Mouse (Mus musculus) fat pad, adult 2 months (tissue): ENCODE data around the gene Pdzd7.

Experiments used
- DNase-seq: peaks from one replicate; pipeline ENCODE4 v3.0.0-alpha.2; 2011; ENCODE audit warnings: low read depth, low spot score; ENCODE audit errors: extremely low read depth

Gene Pdzd7

GRCm38 (mm10) chr19:45031780-45032179 lies 13.7 kb downstream of the Pdzd7 start:
- DNase-seq: no peak

GRCm38 (mm10) chr19:45030746-45031693 lies 14.5 kb downstream of the Pdzd7 start:
- DNase-seq: no peak

GRCm38 (mm10) chr19:45030111-45030510 lies 15.4 kb downstream of the Pdzd7 start:
- DNase-seq: no peak

- no peak for DNase-seq
Measured at GRCm38 (mm10) chr19:45029571-45029970, 15.9 kb downstream of the Pdzd7 start.

- DNase-seq: no peak
Measured at GRCm38 (mm10) chr19:45028746-45029145, 16.8 kb downstream of the Pdzd7 start.

GRCm38 (mm10) chr19:45027848-45028247 lies 17.7 kb downstream of the Pdzd7 start:
- no peak for DNase-seq

GRCm38 (mm10) chr19:45026958-45027670 lies 18.4 kb downstream of the Pdzd7 start:
- DNase-seq: no peak

- no peak for DNase-seq
Measured at GRCm38 (mm10) chr19:45025937-45026568, 19.5 kb downstream of the Pdzd7 start.

GRCm38 (mm10) chr19:45024775-45025174 lies 20.7 kb downstream of the Pdzd7 start:
- DNase-seq: no peak

GRCm38 (mm10) chr19:45023993-45024392 lies 21.5 kb downstream of the Pdzd7 start:
- no peak for DNase-seq

GRCm38 (mm10) chr19:45021362-45021761 lies 24.2 kb downstream of the Pdzd7 start:
- no peak for DNase-seq

- DNase-seq: no peak
Measured at GRCm38 (mm10) chr19:45020348-45020747, 25.2 kb downstream of the Pdzd7 start.

GRCm38 (mm10) chr19:45018351-45018831 lies 27.1 kb downstream of the Pdzd7 start:
- no peak for DNase-seq

GRCm38 (mm10) chr19:45017909-45018308 lies 27.6 kb downstream of the Pdzd7 start:
- DNase-seq: no peak

- no peak for DNase-seq
Measured at GRCm38 (mm10) chr19:45017216-45017771, 28.2 kb downstream of the Pdzd7 start.

- no peak for DNase-seq
Measured at GRCm38 (mm10) chr19:45016341-45017215, 28.9 kb downstream of the Pdzd7 start.

- DNase-seq: no peak
Measured at GRCm38 (mm10) chr19:45015518-45016281, 29.8 kb downstream of the Pdzd7 start.

- no peak for DNase-seq
Measured at GRCm38 (mm10) chr19:45014981-45015402, 30.5 kb downstream of the Pdzd7 start.

- peak; percentile 58 for DNase-seq
Measured at GRCm38 (mm10) chr19:45014335-45014971, 31.1 kb downstream of the Pdzd7 start, which contains the start of gene Lzts2. Lzts2 (plus strand) TSS chr19:45014414.
